Mouse (Mus musculus) monocyte, adult 5-6 weeks (primary cell): ENCODE data around the gene Cd37. TPM values are rescaled to one million over a fixed set of nuclear protein-coding genes. Genes with fewer than 3 reads are reported as not detected.
A peak's percentile ranks its signal among the peaks of the same experiment; 100 is the strongest.
"Not testable (repeated sequence)": the region's sequence is repeated elsewhere in the genome, so short reads cannot be mapped to it uniquely, and the experiment has no call there.

Experiments used
- ATAC-seq: fragments of 153-309, 156-312 bp; replicated peaks from 2 replicates; pipeline ENCODE4 v1.8.0; 2017; ENCODE audit warnings: mild to moderate bottlenecking; ENCODE audit not compliant: low TSS enrichment, insufficient number of reproducible peaks, severe bottlenecking, poor library complexity, low FRiP score
- total RNA-seq: library from RNA; stranded (forward); fragments of 200-1000, 200-491, 200-594 nt; gene quantifications from 3 replicates; pipeline ENCODE4 v1.2.3, GENCODE M21; 2017

The Cd37 gene
- 112 to 185 TPM (median 125 TPM) in 3 replicates for total RNA-seq

DNA sequence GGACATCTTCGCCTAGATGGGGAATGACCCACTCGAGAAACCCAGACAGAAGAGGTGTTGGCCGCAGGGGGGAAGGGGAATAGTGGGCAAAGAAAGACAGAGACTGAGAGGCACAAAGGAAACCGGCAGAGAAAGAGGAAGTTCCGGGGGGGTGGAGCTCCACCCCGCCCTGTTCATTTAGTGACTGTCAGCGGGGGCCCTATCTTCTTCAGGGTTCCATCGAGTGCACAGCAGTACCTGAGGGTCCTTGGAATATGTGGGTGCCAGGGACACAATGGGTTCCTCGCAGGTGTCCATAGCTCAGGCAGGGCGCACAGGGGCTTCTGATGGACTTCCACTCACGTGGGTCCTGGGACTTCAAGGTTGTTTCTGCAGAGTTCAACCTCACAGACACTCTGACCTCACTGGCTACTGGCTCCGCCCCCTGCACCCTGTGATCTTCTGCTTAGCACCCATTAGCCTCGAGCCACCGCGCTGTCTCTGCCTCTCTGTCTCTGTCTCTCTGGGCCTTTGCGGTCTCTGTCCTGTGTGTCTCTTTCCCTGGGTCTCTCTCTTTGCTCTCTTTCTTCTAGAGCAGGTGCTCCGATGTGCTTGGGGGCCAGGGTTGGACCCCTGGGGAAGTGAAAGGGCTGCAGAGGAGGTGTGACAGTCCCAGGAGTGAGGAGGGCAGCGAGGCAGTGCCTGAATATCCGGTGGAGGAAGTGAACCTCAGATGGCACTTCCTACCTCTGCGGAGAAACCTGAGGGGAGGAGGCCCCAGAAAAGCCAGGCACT, at the start of gene Cd37:
Gene Cd37, minus strand, starts transcription at position 393 of the 774 bp plus-strand sequence.
- ATAC-seq = peak; percentile 70

DNA sequence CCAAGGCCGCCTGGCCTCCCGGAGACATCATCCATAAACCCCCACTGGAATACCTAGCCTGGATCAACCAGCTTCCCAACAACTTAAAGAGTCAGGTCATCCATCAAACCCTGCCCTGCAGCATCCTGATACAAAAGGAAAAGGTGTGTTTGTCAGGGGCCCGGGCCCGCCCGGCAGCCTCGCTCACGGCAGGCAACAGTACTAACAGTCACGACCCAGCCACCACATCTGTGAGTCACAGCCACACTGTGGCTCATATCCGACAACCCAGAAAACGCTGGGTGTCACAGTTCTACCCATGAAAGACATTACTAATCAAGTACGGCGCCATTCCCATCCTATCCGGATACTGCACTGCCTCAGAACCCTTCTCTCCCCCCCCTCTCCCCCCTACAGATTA, 47.6 kb upstream of the Cd37 start:
- ATAC-seq = no peak

DNA sequence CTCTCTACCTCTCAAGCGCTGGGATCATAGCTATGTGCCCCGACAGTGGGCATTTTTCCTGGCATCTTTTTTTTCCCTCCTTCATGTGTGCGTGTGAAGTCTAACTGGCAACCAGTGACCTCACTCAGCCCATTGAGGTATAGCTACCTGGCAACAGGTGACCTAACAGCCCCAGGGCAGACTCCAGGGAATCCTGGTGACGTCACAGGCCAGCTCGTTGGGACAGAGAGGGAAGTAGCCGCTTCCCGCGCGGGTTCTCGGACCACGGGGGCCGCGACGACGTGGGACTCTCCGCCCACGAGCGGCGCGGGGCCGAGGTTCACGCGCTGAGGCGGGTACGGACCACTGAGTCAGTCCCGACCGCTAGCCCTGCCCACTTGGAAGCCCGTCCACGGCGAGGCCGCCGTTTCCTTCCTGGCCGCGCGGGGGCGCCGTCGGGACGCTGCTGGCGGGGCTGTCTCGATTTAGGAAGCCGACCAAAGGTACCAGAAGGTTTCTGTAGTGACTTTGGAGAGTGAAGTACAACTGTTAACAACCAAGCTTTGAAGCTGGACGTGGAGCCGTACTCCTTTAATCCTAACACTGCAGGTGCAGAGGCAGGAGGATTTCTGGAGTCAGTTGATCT, 38.3 kb upstream of the Cd37 start, which contains the start of gene Slc6a21:
Gene Slc6a21, plus strand, starts transcription at position 378 of the 625 bp plus-strand sequence.
- peak; percentile 37; the same call in 1 of the 2 replicates for ATAC-seq

DNA sequence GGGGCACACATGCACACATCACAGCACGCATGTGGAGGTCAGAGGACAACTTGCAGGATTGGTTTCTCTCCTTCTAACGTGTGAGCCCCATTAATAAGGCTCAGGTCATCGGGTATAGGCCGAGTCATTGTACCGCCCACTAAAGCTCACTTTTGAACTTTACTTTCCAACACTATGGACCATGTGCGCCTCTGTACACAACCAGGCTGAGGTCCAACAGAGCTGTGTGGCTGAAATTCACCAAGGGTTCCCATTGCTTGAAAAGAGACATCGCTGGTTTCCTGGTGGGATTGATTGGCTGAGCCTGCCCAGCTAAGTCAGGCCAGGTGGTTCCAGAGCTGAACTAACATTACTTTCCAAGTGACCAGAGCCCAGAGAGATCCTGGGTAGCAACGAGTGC, 34.8 kb upstream of the Cd37 start:
- no peak for ATAC-seq

DNA sequence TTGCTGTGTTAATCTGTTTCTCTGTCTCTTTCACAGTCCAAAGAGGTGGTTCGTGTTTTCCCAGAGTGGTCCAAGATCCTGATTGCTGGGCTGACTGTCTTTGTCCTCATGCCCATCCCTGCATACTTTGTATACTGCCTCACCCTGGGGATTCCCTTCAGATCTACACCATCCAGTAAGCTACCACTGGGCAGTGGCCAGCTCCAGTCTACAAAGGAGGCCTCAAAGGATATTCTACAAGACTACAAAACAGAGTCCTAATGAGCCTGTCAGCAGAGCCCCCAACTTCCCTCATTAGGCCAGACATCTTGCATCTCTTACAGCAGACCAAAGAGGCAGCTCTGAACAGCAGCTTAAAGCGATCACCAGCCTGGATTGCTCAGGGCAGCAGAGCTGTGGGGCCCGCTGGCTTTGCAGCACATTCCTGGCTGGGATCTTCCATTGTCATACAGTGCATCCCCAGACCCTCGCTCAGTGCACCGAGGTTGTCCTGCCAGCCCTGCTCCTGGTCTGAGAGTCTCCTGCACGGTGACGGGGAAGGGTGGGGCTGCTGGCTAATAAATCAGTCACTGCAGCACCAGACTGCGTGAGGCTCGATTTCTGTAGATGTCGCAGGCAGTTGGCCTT, 34.0 kb upstream of the Cd37 start:
- ATAC-seq = no peak

DNA sequence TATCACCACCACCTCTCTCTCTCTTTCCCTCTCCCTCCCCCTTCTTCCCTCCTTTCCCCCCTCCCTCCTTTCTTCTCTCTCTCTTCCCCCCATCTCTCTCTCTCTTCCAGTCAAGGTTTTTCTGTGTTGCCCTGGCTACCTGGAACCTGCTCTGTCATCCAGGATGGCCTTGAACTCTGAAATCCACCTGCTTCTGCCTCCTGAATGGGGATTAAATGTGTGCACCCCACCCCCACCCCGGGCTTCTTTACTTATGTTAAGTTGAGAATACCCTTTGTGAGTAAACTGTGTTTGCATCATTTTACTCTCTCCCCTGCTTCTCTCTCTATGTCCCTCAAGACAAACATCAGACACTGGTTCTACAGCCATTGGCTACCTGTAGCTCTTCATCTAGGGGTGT, 26.6 kb upstream of the Cd37 start:
- ATAC-seq = no peak

DNA sequence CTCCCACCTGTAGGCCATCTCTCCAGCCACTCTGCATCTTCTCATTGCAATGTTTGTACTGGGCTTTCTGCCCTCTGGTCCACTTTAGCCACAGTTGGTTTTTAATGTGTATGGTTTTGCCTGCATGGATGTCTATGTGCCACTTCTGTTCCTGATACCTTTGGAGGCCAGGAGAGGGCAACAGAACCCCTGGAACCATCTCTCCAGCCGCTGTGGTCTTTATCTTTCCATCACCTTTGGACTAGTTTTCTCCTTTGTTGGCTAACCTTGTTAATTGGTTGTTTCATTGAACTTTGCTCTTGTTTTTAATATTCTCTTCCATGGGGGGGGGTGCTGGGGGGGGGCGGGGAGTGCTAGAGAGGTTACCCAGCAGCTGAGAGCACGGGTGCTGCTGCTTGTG, 25.4 kb upstream of the Cd37 start:
- ATAC-seq = no peak

DNA sequence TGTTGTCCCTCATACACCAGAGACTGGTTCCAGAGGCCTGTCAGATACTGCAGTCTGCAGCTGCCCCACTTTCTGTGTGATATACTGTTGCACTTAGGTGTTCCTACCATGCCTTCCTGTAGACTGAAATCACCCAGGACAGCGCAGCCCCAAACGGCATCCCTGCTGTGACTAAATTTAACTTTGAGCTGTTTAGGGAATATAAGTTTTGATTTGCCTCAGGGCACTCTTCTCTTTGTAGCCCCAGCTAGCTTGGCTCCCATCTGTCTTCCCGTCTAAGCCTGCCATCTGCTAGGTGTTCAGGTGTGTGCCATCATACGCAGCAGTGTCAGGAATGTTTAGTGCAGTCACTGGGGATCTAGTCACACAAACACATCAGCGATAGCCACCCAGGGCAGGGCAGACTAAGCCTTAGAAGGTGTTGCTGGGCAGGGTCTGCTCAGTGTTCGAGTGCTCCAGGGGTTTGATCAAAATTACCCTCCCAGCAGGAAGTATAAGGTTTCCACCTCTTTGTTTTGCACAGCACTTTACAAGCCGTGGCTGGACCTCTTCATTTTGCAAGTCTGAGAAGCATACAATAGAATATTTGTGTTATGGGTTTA, 24.2 kb upstream of the Cd37 start:
- ATAC-seq = no peak

DNA sequence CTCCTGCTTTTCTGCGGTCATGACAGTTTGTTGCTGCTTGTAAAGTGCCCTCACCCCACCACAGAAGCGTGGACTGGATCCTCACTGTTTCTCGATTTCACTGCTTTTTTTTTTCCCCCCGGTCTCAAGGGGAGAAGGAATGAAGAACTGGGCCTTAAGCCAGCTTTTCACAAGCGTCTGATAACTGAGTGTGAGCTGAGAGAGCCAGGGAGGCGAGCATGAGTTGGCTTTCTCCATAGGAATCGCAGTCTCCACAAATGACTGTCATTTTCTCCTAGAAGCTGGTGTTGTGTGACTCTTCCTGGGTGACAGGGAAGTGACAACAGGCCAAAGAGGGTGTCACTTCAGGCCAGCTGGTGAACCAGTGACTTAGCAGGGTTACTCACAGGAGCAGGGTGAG, 23.4 kb upstream of the Cd37 start:
- no peak for ATAC-seq

DNA sequence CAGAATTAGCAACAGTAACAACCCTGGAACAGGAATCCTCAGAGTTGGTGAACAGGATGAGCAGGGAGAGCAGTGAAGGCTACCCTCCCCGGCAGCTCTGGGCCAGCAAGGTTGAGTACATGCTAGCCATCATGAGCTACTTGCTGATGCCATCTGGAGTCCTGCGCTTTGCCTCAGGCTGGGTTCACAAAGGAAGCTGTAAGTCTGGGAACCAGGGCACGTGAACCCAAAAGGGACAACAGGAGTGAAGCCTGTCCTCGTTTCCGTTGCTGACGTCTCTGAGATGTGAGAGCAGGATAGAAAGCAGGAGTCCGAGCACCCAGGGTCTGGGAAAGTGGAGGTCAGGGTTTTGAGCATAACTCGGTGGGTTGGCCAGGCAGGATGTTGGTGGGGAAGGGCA, 20.4 kb upstream of the Cd37 start:
- no peak for ATAC-seq

DNA sequence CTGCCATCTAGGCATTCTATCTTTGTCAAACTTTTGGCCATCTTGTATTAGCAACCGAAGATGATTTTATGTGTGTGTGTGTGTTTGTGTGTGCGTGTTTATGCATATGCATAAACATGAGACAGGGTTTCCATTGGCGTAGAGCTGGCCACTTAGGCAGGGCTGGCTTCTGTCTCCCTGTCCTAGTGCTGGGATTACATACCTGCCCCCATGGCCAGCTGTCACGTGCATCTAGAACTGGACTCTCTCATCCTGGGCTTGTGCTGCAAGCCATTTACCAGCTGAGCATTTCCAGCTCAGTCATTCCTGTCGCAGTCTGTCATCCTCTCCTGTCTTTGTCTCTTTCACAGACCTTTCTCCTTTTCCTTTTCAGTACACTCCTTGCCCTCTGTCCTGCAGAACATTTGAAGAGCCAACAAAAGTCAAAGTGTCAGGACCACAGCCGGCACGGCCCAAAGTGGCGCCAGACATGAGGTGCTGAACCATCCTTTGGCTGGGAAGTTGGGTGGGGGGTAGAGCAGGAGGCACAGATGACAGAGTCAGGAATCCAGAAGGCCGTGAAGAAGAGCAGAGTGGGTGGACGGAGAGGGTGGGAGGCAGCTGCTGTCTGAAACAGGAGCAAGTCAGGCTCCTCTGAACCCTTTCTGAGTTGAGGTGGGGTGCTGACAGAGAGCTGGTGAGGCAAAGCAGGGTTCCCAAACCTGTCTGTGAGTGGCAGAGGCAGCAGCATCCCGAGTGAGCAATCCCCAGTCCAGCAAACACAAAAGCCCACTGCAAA, 18.3 kb upstream of the Cd37 start:
- ATAC-seq = no peak

DNA sequence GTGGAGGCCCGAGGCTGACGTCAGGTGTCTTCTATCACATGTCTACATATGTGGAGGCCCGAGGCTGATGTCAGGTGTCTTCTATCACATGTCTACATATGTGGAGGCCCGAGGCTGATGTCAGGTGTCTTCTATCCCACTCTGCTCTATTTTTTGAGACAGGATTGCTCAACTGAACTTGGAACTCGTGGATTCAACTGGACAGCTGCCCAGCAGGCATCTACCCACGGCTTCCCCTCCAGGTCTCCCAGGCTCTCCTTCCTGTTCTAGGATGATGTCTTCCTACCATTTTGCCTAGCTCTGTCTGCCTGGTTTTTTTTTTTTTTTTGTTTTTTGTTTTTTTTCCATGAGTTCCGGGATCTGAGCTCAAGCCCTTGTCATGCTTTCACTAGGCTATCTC, 16.9 kb upstream of the Cd37 start:
- not testable (repeated sequence) for ATAC-seq

DNA sequence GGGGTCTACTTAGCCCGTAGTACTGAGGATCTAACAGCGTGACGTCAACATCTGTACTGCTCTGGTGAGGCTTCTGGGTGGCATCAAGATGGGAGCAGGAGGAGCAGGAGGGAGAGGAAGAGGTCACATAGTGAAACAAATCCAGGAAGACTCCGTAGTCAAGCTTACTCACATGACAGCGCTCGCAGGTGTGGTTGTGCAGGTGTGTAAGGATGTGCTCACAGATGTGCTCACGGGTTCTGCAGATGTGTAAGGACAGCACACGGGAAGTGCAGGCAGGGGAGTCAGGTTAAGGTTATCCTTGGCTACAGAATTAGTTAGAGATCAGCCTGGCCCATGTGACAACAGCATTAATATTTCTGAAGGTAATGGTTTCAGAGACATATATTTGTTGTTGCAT, 14.9 kb upstream of the Cd37 start:
- ATAC-seq = no peak

DNA sequence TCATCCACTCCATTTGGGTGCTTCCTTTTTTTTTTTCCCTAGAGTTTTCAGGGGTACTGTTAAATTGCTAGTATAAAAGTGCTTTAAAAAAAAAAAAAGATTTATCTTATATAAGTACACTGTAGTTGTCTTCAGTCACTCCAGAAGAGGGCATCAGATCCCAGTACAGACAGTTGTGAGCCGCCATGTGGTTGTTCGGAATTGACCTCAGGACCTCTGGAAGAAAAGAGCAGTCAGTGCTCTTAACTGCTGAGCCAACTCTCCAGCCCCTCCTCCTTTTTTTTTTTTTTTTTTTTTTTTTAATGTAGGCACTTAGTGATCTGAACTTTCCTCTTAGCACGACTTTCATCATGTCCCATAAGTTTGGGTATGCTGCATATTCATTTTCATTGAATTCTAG, 8.8 kb upstream of the Cd37 start:
- ATAC-seq = no peak

DNA sequence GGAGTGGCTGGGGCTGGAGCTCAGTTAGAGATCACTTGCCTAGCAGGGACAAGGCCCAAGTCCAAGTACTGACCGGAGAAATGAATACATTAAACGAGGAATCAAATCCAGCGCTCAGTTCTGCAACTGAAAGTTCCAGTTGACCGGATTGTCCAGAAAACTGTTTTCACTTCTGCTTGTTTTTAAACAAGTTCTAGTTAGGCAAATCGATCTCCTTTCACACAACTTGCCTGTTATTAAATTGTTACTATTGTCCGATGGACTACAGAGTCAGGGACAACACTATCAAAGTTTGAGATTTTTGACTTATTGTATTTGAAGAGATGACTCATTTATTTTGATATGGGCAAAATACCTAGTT, 2.5 kb upstream of the Cd37 start:
- ATAC-seq = no peak

DNA sequence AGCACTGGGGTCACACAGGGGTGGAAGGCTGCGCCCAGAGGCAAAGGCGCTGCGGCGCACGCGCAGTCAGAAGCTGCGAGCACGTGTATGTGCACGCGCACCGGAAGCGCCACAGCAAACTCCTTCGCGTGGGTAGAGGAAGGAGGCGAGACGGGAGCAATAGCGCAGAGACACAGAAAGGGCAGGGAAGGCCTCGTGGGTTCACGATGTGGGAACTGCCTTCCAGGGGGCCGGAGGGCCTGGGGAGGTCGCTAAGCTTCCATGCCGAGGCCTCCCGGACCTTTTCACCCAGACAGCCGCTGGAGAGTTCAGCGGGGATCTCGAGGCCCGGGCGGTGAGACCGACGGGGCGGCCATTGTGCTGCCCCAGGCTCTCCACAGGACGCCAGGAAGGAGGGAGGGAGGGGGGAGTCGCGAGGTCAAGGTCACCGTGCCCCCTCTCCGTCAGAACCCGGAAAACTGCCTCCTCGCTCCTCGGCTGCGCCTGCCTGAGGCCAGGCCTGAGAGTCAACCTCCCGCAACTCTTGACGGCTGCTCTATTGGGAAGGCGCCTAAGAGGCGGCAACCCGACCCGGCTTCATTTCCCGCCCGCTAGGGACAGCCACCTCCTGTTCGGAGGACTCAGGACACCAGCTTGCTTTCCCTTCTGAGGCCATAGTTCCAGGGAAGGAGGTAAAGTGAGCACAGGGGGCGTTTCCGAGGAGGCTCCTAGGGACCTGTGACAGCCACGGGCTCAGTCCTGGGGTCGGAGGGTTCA, 1.9 kb upstream of the Cd37 start, which contains the start of gene Slc6a16:
Gene Slc6a16, plus strand, starts transcription at position 453 of the 756 bp plus-strand sequence.
- no peak for ATAC-seq

DNA sequence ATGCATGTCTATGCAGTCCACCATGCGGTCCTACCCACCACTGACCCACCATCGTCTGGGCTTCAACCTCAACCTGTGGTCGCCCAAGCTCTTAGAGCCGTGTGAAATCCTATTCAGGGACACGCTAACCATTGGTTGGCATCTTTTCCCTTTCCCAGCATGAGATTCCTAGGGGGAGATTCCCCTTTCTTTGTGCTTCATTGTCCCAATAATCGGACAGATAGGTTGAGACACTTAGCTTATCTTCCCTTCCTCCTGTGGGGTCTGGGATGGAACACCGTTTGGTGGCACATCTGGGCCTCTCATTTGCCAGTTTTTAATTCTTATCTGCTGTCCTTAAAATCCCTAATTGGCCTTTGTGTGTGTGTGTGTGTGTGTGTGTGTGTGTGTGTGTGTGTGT, 1.2 kb upstream of the Cd37 start:
- no peak for ATAC-seq
